Mouse (Mus musculus): ENCODE measurements around the gene Dnase2b.

Dnase2b gene

DNA sequence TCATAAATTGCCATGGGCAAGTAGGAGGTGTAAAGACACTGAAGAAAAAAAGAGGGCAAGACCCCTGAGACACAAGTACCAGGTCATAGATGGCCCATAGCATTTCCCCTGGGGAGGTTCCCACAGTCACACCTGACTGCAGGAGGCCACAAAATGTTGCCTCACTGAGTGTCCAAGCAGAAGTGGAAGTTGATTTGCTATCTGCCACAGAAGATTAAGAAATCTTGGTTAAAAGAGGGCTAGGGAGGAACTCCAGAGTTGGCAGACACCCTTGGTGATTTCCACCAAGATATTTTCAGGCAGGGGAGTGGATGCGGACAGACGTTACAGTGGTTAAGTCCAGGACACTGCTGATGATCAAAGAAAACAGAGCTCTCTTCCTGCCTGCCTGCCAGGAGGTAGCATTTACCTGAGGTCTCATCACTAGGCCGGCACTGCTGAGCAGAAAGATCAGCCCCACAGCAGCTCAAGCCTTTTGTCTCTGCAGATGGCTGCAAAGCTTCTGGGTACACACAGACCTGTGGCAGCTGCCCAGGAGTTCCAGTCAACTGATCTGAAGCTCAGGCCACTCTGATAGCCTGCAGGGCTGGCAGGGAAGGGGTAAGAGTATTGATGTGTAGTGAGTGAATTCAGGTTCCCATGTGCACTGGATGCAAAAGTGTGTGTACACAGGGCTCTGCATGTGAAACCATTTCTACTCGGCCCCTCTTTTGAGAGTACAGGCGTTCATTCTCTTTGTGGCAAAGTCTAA is 1.3 kb upstream of the Dnase2b start:
- no peak for DNase-seq (ENCODE audit: low read depth, low spot score)

DNA sequence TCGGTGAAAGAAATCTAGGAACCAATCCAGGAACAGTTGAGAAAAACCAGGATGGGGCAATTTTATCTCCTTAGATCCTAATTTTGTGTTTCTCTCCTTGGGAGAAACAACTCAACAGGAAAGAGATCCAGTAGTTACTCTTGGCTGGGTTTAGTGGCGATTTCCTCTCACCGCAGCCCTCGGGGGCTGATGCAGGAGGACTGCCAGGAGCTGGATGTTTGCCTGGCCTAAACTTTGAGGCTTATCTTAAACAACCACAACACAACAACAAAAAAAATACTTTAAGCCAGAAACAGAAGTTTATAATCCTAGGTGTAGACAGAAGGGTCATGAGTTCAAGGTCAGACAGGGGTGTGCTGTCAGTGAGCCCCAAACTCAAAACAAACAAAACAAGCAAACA is 3.6 kb downstream of the Dnase2b start:
- DNase-seq (ENCODE audit: low read depth, low spot score) = no peak

DNA sequence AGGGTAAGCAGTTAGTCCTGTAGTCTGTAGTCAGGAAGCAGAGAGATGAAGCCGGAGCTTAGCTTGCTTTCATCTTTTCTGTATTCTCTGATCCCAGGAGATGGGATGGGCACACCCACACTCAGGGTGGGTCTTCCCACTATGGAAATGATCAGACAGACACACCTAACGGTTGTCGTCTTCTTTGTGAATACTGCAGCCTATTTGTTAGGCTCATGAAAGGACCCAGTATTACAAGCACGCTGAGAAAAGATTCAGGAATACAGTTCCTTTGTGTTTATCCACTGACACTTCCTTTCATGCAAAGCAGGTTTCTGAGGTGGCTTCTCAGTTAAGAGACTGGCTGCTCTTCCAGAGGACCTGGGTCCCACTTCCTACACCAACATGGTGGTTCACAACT is 4.1 kb downstream of the Dnase2b start:
- no peak for DNase-seq (ENCODE audit: low read depth, low spot score)

DNA sequence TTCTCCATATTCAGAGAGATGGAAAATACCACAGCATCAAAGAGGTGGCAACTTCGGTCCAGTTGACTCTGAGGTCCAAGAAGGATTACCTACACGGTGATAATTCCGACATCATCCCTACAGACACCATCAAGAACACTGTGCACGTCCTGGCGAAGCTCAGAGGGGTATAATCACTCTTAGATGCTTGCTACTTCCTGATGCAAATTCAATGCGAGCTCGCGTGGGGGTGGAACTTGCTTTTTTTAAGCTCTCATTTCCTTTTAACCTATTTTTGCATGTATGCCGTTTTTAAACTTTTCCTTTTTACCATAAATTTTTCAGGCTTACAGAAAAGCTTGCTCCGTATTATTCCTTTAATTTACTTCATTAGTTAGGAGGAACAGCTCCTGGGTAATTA is 5.1 kb downstream of the Dnase2b start:
- DNase-seq (ENCODE audit: low read depth, low spot score) = no peak

DNA sequence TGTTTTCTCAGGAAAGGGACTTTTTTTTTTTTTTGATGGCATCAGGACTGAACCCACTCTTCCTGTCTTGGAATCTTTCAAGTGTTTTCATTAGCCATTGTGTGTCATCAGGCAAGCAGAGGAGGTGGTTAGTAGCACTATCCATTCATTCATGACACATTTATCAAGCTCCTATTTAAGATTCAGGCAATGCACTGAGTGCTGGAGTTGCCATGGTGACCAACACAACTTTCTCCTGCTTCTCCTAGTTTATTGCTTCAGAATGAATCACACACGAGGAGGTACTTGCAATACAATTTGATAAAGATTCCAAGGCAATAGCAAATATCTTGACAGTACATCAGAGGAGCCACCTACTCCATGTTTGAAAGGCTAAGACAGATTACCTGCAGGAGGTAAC is 8.0 kb downstream of the Dnase2b start:
- DNase-seq (ENCODE audit: low read depth, low spot score) = no peak

DNA sequence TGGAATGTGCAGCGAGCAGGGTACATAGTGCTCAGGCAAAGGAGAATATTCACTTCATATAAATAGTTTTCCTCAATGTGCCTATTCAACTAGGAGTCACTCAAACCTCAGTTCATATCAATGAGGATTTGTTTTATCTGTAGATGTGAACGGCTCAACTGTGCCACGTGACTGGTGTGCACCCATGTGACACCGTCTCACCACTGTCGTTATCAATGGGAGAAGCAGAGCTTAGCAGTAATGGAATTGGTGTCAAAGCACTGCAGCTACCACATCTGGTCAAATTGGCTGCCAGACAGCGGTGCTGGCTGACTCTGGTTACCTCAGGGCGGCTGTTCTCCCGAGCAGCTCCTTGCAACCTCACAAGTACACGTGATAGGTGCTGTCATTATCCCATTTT is 10.7 kb downstream of the Dnase2b start:
- no peak for DNase-seq (ENCODE audit: low read depth, low spot score)

DNA sequence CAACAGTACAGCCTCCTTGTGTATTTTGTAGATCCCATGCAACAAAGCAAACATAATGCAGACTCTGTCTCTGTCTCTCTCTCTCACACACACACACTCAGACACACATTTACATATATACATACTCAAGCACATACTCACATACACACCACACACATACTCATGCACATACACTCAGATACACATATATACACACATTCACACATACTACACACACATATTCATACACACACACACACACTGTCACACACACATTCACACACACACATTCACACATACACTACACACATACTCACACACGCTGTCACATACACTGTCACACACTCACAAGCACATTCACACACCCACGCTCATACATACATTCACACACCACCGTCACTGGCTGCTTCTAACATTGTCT is 12.9 kb downstream of the Dnase2b start:
- DNase-seq (ENCODE audit: low read depth, low spot score) = no peak

DNA sequence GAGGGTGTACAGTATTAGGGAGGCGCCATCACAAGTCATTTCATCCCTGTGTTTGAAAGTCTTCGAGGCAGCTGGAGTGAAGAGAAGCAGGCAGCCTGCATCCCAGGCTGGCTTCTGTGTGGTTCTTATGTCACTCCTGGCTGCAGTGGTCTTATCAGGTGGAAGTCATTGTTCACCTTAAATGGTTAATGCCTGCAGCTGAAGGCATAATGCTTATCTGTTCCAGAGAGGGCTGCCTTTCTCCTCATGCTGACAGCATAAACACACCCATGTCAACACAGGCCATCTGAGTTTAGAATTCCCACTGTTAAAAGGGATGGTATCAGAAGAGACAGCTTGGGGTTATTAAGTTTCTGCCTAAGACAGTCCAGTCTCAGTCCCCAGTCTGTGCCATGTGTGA is 14.2 kb downstream of the Dnase2b start:
- no peak for DNase-seq (ENCODE audit: low read depth, low spot score)

DNA sequence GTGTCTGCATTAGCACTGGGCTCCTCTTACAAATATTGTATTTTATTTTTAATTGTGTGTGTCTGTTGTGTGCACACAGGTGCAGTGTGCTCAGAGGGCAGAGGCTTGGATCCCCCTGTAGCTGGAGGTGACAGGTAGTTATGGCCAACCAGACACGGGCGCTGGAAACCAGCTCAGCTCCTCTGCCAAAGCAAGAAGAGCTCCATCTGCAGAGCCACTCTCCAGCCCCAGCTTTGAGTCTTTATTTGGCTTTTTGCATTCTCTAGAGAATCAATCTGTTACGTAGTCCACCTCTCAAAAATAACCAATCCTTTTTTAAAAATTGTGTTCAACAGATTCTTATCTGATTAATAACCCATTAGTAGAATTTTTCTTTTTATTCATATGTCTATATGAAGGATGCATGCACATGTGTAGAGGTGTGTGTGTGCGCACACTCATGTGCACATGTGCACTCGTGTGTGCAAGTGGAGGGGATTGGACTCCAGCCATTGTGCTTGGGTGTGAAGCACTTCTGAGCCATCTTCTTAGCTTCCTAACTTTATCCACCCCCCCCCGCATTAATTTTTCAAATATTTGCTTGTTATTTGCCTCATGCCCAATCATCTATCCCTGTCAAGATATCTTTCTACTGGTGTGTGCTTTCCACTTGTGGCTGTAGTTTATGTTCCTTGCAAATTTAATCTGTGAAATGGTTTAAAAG is 16.0 kb downstream of the Dnase2b start:
- no peak for DNase-seq (ENCODE audit: low read depth, low spot score)

DNA sequence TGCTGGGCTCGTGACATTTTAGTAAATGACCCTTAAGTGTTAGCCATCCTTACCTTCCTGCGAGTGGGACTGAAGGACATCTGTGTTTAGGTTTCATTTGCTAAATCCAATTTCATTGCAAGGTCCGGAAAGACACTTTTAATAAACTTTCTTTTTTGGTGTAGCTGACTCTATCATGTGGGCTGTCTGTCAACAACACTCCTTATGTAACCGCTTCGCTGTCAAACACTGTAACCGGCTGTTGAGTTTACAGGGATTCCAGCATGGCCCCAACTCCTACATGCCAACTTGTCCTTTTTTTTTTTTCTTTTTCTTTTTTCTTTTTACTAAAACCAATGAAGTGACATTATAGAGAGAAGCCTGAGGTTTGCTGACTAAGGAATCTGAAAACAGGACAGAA is 17.0 kb downstream of the Dnase2b start:
- DNase-seq (ENCODE audit: low read depth, low spot score) = no peak

DNA sequence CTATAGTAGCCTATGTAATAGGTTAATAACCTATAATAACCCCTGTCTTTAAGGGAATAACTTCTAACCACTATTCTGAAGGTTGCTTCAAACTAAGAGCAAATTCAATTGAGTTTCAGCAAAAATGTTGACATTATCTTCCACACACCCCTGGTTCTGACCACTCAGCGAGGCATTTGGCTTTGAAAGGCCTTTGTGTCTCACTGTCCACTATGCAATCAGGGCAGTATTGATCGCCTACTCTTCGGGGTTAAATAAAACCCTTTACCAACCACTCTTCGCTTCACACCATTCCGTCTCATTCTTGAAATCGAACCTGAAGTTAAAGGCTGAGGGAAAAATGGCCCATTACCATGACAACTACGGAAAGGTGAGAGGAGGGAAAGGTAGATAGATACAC is 18.5 kb downstream of the Dnase2b start:
- no peak for DNase-seq (ENCODE audit: low read depth, low spot score)

DNA sequence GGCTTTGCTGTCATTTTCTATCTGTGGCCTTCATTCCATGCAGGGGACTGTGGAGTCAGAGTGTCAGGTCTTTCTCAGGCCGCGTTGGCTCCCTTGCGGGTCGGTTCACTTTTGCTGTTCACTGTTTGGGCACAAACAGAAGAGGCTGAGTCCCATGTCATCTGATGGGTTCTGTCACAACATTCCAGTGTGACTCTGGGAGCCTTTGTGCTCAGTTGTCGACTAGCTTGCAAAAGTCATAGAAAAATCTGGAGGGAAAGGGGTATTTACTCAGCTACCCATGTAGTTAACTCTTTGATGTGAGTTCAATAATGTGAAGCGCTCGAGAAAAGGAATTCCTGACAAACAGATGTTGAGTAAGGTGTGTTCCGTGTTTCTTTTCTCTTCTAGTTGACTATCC is 19.0 kb downstream of the Dnase2b start:
- no peak for DNase-seq (ENCODE audit: low read depth, low spot score)

DNA sequence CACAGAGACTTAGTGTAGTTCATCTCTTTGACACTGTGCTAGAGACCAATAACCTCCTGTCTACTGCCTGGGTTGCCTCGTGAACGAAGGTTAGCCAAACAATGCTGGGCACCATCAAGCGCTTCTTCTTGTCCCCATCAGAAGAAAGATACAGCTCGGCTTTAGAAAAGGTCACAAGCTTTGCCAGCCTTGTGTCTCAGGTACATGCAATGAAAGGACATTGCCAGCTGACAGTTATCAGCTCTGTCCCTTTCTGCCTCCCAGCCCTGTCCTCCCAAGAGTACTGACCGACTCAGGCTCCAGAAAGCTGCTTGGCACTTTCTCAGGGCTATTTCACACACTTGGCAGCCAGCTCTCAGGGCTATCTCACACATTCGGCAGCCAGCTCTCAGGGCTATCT is 20.0 kb downstream of the Dnase2b start:
- no peak for DNase-seq (ENCODE audit: low read depth, low spot score)

DNA sequence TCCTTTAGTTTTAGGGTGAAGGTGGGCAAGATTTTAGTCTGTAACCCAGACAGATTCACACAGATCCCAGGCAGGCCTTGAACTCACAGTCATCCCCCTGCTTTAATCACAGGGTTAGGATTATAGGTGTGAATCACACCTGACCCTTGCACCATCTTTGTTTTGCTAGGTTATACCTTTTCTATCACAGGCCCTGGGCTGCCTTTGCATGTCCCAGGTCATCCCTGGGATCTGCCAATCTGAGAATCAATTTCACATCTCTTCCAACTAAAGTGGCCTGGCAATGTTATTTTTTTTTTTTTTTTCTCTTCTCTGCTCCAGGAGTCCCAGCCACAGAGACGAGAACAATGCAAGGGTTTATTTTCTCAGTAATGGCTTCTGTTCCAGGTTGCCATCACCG is 23.8 kb downstream of the Dnase2b start:
- no peak for DNase-seq (ENCODE audit: low read depth, low spot score)

DNA sequence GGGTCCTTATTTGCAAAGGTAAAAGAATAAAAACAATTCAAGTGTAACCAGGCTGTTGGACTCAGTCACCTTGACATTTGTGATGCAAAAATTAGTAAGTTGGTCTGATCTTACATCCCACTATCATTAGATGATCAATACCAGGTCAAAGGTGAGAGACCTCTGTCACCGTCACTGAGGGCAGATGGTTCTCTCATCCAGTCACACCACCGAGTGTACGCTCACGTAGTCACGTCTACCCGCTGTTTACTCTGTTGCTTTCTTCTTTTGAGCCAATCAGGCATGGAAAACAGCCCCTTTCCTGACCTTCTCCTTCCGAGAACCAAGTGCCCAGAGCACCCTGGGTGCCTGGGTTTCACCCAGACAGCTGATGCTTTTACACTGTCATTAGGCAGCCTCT is 24.2 kb downstream of the Dnase2b start:
- no peak for DNase-seq (ENCODE audit: low read depth, low spot score)

DNA sequence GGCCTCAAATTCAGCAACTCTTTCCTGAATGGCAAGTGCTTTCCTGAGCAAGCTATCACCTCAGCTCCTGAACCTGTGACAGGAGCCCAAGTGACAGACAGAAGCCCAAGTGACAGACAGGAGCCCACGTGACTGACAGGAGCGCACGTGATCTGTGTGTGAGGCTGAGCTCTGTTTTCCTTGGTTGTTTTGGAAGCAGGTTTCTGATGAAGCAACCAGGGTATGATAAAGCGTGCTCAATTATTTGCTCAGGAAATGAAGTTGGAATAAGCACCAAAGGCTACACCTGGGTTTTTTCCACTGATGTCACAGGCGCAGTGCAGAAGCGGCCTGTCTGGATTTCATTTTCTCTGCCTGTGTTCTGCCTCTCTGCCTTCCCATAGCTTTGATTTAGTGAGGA is 25.9 kb downstream of the Dnase2b start:
- DNase-seq (ENCODE audit: low read depth, low spot score) = no peak

DNA sequence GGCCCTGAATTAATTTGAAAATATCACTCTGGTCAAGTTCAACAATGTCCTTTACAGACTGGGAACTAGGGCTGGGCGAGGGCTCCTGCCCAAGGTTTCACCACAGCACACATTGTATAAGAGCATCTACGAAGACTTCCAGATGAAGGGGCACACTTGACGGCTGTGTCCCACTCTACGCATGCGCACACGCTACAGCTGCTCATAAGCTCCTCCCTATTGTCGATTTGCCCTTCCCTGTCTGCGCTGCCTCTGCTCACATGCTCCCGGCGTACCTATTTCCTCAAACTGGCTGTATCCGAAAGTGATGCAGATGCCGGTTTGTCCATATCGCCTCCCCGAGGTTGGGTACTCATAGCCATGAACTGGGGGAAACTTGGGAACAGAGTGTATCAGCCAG is 28.8 kb downstream of the Dnase2b start:
- no peak for DNase-seq (ENCODE audit: low read depth, low spot score)

DNA sequence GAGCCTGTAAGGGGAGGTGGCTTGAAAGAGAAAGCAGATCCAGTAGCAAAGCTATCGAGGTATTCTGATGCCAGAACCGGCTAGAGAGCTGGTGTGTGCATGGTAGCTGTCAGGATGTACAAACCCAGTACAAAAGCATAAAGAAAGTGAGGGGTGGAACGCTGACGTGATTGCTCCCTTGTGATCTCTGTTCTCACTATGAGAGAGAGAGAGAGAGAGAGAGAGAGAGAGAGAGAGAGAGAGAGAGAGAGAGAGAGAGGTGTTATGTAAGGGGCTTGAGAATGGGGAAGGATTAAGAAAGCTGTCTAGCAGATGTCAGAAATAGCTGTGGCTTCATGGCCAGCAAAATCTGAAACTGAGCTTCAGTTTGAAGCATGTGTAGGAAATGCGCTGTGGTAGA is 31.5 kb downstream of the Dnase2b start:
- DNase-seq (ENCODE audit: low read depth, low spot score) = peak; percentile 13

DNA sequence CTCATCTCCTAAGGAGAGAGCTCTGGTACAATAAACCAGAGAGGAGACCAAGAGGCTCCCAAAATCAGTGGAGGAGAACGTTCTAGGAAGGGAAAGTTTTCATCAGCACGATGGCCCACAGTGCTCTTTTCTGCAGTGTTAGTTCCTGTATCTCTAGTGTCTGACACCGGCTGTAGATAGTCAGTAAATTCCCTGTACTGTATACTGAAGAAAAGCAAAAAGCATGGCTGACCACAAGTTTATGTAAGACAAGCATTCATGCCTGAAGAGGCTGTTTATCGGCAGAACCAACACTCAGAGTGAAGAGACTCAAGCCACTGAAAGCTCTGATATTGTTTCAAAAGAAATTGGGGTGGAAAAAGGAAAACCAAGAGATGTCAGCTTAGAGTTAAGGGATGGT is 31.9 kb downstream of the Dnase2b start:
- no peak for DNase-seq (ENCODE audit: low read depth, low spot score)

DNA sequence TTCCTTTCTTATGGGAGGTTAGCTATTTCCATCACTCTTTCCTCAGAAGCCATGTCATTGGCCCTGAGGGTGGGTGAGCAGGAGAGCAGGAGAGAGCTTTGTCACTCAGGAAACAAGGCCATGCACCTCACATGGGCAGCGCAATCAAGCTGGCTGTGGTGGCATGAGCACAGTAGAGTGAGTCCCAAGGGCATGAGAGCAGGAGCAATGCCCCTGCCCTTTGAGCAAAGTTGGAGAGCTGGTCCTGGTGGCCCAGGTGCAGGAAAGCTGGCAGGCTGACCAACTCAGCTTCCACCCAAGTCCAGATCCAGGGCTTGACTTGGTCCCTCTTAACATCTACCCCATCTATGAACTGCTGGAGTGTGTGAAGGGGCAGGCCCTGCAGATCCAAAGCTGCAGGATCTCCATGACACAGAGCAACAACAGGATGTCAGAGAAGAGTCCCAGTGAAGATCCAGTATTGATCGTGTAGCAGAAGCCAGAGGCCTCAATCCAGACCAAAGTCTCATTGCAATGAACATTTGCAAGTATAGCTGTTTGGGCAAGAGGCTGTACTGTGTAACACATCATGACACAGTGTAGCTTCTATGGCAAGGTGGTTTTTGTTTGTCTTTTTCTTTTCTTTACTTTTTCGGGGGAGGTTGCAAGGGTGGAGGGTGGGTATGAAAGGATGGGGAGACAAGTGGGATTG is 35.2 kb downstream of the Dnase2b start:
- DNase-seq (ENCODE audit: low read depth, low spot score) = no peak

DNA sequence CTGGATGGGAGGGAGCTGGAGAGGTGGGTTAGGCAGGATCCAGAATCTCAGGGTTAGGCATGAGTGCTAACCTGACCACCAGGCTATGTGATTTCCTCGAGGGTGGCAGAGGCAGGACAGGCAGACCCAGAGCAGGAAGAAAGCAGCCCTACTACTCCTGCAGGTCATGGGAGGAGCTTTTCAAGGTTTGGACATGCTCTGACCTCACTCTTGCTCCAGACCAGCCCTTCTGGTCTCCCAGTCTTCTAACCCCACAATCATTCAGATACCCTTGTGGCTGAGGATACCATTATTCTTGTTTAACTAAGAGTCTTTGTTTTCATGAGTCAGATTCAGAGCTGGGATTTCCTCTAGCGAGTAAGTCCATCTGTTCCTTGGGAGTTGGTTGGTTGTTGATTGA is 37.8 kb downstream of the Dnase2b start:
- no peak for DNase-seq (ENCODE audit: low read depth, low spot score)

DNA sequence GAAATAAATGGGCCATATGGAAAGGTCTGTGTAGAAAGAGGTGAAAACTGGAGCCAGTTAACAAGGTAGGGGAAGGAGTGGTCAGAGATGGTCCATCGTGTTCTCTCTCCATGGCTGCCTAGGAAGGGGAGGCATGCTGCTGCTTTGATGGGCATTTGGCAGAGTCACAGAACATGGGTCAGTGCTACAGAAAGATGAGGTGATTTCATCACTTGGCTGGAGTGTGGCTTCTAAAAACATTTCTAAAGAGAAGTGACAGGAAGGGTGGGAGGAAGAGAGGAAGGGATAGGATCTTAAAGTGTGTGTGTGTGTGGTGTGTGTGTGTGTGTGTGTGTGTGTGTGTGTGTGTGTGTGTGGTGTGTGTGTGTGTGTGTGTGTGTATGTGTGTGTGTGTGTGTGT is 44.1 kb downstream of the Dnase2b start:
- no peak for DNase-seq (ENCODE audit: low read depth, low spot score)

DNA sequence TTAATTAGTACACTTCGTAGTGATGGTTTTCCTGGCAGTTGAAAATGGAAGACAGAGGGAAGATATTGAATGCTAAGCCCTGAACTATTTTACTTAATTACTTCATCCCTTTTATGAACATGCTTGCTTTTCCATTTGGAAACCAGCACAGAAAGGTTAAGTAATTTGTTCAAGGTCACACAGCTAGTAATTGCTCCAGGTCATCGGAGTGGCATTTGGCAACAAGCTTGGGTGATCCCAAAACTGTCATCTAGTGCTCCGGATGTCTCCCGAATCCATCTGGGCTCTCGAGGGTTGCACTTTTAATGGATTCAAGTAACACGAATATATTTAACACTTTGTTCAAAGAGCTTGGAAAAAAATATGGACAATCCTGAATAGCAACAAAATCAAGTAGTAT is 44.5 kb downstream of the Dnase2b start:
- DNase-seq (ENCODE audit: low read depth, low spot score) = no peak
